Mouse (Mus musculus): Measurements from ENCODE around the gene Acadvl. TPM values are rescaled to one million over a fixed set of nuclear protein-coding genes. Genes with fewer than 3 reads are reported as not detected.
"Not testable (repeated sequence)": the region's sequence is repeated elsewhere in the genome, so short reads cannot be mapped to it uniquely, and the experiment has no call there.

Gene Acadvl
- polyA plus RNA-seq, 1 experiment from 2014 or later: 178 TPM

GRCm38 (mm10) chr11:70017199-70017767 is 2.1 kb upstream of the Acadvl start:
- Histone ChIP-seq H3K27ac (0 out of 2 replicates have a peak overlapping the region, but pooled peaks have one; percentile 6), H3K4me2 (ENCODE audit: low read length) (peak overlapping the region; percentile 92), H3K9ac (ENCODE audit: low read depth, low read length) (no peak overlapping the region), H3K27me3 (ENCODE audit: insufficient read depth, low read length) (no peaks in the 10 kb centered on the region), H3K4me1 (replicated peaks; ENCODE audit: insufficient read depth, low read length) (peaks cover 25% of the 10 kb centered on the region), H3K4me3 (replicated peaks; ENCODE audit: low read depth, low read length) (no peak overlapping the region), H3K36me3 (ENCODE audit: insufficient read depth, low read length) (peaks cover 8% of the 10 kb centered on the region; the same call in 1 of the 2 replicates), H3K9me3 (replicated peaks; ENCODE audit: low read length) (no peaks in the 10 kb centered on the region)
- DNase-seq (ENCODE audit: low spot score) (no peak), ATAC-seq (replicated peaks; ENCODE audit: low FRiP score, low read depth) (no peak)
- no peak for TF ChIP-seq CTCF (IDR thresholded peaks at IDR 0.05; ENCODE audit: low read depth)
- WGBS: 41% methylated on average over 7 of the region's 7 CpGs

GRCm38 (mm10) chr11:70016669-70017068 is 1.5 kb upstream of the Acadvl start, which contains the start of gene Dlg4:
Dlg4 (plus strand) TSS chr11:70016942.
- whole genome bisulfite sequencing: 69% methylated on average over 3 of the region's 3 CpGs
- no peak for DNase-seq (ENCODE audit: low spot score)
- 0 out of 2 replicates have a peak within 1 kb of the TSS, but pooled peaks have one; percentile 6 for H3K27ac ChIP-seq

GRCm38 (mm10) chr11:70016177-70016576 is 966 bp upstream of the Acadvl start:
- Histone ChIP-seq H3K4me1 (replicated peaks; ENCODE audit: insufficient read depth, low read length) (peaks cover 25% of the 10 kb centered on the region), H3K36me3 (ENCODE audit: insufficient read depth, low read length) (peaks cover 19% of the 10 kb centered on the region)
- not testable (repeated sequence) for DNase-seq (ENCODE audit: low spot score); H3K27ac ChIP-seq; ATAC-seq (replicated peaks; ENCODE audit: low FRiP score, low read depth); H3K9me3 ChIP-seq (replicated peaks; ENCODE audit: low read length); H3K27me3 ChIP-seq (ENCODE audit: insufficient read depth, low read length); H3K9ac ChIP-seq (ENCODE audit: low read depth, low read length); H3K4me2 ChIP-seq (ENCODE audit: low read length); H3K4me3 ChIP-seq (replicated peaks; ENCODE audit: low read depth, low read length)
- WGBS: 85% methylated on average over 2 of the region's 2 CpGs

More at GRCm38 (mm10) chr11:70016669-70017068, 1.5 kb upstream of the Acadvl start, which contains the start of gene Dlg4:
- no peaks in the 10 kb centered on the region for H3K27me3 ChIP-seq (ENCODE audit: insufficient read depth, low read length)
- no peak within 1 kb of the TSS for H3K4me3 ChIP-seq (replicated peaks; ENCODE audit: low read depth, low read length)
- no peak for ATAC-seq (replicated peaks; ENCODE audit: low FRiP score, low read depth)
- no peak for TF ChIP-seq CTCF (IDR thresholded peaks at IDR 0.05; ENCODE audit: low read depth)
- H3K9me3 ChIP-seq (replicated peaks; ENCODE audit: low read length): no peaks in the 10 kb centered on the region
- peak within 1 kb of the TSS; percentile 92 for H3K4me2 ChIP-seq (ENCODE audit: low read length)
- peaks cover 25% of the 10 kb centered on the region for H3K4me1 ChIP-seq (replicated peaks; ENCODE audit: insufficient read depth, low read length)
- peak within 1 kb of the TSS; percentile 80 for H3K9ac ChIP-seq (ENCODE audit: low read depth, low read length)
- peaks cover 14% of the 10 kb centered on the region for H3K36me3 ChIP-seq (ENCODE audit: insufficient read depth, low read length)

- Histone ChIP-seq H3K36me3 (ENCODE audit: insufficient read depth, low read length) (peaks cover 23% of the 10 kb centered on the region), H3K9me3 (replicated peaks; ENCODE audit: low read length) (no peaks in the 10 kb centered on the region), H3K27me3 (ENCODE audit: insufficient read depth, low read length) (no peaks in the 10 kb centered on the region), H3K27ac (no peak overlapping the region), H3K4me1 (replicated peaks; ENCODE audit: insufficient read depth, low read length) (peaks cover 25% of the 10 kb centered on the region), H3K4me3 (replicated peaks; ENCODE audit: low read depth, low read length) (no peak overlapping the region), H3K9ac (ENCODE audit: low read depth, low read length) (no peak overlapping the region), H3K4me2 (ENCODE audit: low read length) (peak overlapping the region; percentile 91)
- no peak for DNase-seq (ENCODE audit: low spot score)
- no peak for TF ChIP-seq CTCF (IDR thresholded peaks at IDR 0.05; ENCODE audit: low read depth)
- 63% methylated on average over 6 of the region's 6 CpGs for WGBS
- no peak for ATAC-seq (replicated peaks; ENCODE audit: low FRiP score, low read depth)
Measured at GRCm38 (mm10) chr11:70015677-70016076, 466 bp upstream of the Acadvl start.

- Histone ChIP-seq H3K36me3 (ENCODE audit: insufficient read depth, low read length) (peaks cover 40% of the 10 kb centered on the region), H3K27me3 (ENCODE audit: insufficient read depth, low read length) (no peaks in the 10 kb centered on the region), H3K4me2 (ENCODE audit: low read length) (peak overlapping the region; percentile 91), H3K27ac (no peak overlapping the region), H3K4me1 (replicated peaks; ENCODE audit: insufficient read depth, low read length) (peaks cover 21% of the 10 kb centered on the region), H3K9ac (ENCODE audit: low read depth, low read length) (0 out of 2 replicates have a peak overlapping the region, but pooled peaks have one; percentile 80), H3K9me3 (replicated peaks; ENCODE audit: low read length) (no peaks in the 10 kb centered on the region), H3K4me3 (replicated peaks; ENCODE audit: low read depth, low read length) (no peak overlapping the region; the same call in 1 of the 2 replicates)
- no peak for ATAC-seq (replicated peaks; ENCODE audit: low FRiP score, low read depth)
- WGBS: 48% methylated on average over 5 of the region's 5 CpGs
- no peak for DNase-seq (ENCODE audit: low spot score)
- no peak for TF ChIP-seq CTCF (IDR thresholded peaks at IDR 0.05; ENCODE audit: low read depth)
Measured at GRCm38 (mm10) chr11:70014051-70014450, 1.2 kb downstream of the Acadvl start.

DNA sequence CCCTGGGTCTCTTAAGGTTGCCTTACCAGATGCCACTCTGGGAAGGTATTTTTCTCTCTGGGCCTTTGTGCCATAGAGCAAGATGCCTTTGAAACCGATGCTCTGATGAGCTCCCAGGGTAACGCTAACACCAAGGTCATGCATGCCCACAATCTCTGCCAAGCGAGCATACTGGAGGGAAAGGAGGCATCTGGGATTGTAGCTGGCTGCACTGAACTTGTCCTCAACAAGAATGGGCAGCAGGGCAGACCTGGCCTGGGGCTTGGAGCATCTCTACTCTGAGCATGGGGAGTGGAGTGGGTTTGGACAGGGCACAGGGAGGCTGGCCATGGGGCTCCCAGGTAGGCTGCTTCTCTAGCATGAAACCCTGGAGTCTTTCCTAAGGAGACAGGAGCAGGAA is 1.8 kb downstream of the Acadvl start:
- 85% methylated on average over 3 of the region's 3 CpGs for WGBS
- ATAC-seq (replicated peaks; ENCODE audit: low FRiP score, low read depth) (no peak), DNase-seq (ENCODE audit: low spot score) (no peak)
- Histone ChIP-seq H3K4me2 (ENCODE audit: low read length) (no peak overlapping the region), H3K27ac (no peak overlapping the region), H3K9ac (ENCODE audit: low read depth, low read length) (no peak overlapping the region), H3K9me3 (replicated peaks; ENCODE audit: low read length) (no peaks in the 10 kb centered on the region), H3K4me3 (replicated peaks; ENCODE audit: low read depth, low read length) (no peak overlapping the region), H3K27me3 (ENCODE audit: insufficient read depth, low read length) (no peaks in the 10 kb centered on the region), H3K36me3 (ENCODE audit: insufficient read depth, low read length) (peaks cover 46% of the 10 kb centered on the region), H3K4me1 (replicated peaks; ENCODE audit: insufficient read depth, low read length) (peaks cover 16% of the 10 kb centered on the region)
- no peak for TF ChIP-seq CTCF (IDR thresholded peaks at IDR 0.05; ENCODE audit: low read depth)

Data from kidney, postnatal 0 days (tissue).